Mouse (Mus musculus) midbrain, embryonic 10.5 days (tissue): Measurements from ENCODE around the gene Brpf1. TPM values are rescaled to one million over a fixed set of nuclear protein-coding genes. Genes with fewer than 3 reads are reported as not detected.
"Not testable (repeated sequence)": the region's sequence is repeated elsewhere in the genome, so short reads cannot be mapped to it uniquely, and the experiment has no call there.

Source experiments
- DNase-seq: peaks from one replicate; pipeline ENCODE4 v3.0.0-alpha.2; 2017; ENCODE audit warnings: low spot score
- H3K27ac ChIP-seq: fragments of 300-500 bp; sonication (generic); replicated peaks from 2 replicates; pipeline ENCODE4 v1.5.1; 2016; ENCODE audit warnings: mild to moderate bottlenecking
- H3K27me3 ChIP-seq: fragments of 300-500 bp; sonication (generic); 2 replicates; pipeline ENCODE4 v1.6.1; 2016; ENCODE audit warnings: low read depth, mild to moderate bottlenecking; ENCODE audit not compliant: poor library complexity, severe bottlenecking
- H3K36me3 ChIP-seq: fragments of 300-500 bp; sonication (generic); 2 replicates; pipeline ENCODE4 v1.6.1; 2016; ENCODE audit warnings: mild to moderate bottlenecking, moderate library complexity
- H3K4me1 ChIP-seq: fragments of 300-500 bp; sonication (generic); 2 replicates; pipeline ENCODE4 v1.6.1; 2016
- H3K4me3 ChIP-seq: fragments of 300-500 bp; sonication (generic); 2 replicates; pipeline ENCODE4 v1.5.1; 2016; ENCODE audit warnings: mild to moderate bottlenecking, moderate library complexity
- H3K9me3 ChIP-seq: fragments of 300-500 bp; sonication (generic); replicated peaks from 2 replicates; pipeline ENCODE4 v1.6.1; 2016; ENCODE audit warnings: mild to moderate bottlenecking
- WGBS: fragments of 180-500 bp; shearing (Covaris S2); methylation state at CpG from one replicate; pipeline ENCODE4 v1.1.7; 2016; 5-methylcytosine and 5-hydroxymethylcytosine counted together
- polyA plus RNA-seq: library from polyadenylated mRNA; unstranded; fragments of >200 nt; fragmentation: Nextera tagmentation; extraction: Ambion mirVana; gene quantifications from 2 replicates; pipeline ENCODE4 v1.2.1, GENCODE M21; 2016

The Brpf1 gene
- polyA plus RNA-seq, 1 experiment from 2014 or later, result 22.4 TPM

GRCm38 (mm10) chr6:113326533-113327315 lies 19.8 kb downstream of the Brpf1 start, which contains the start of gene Ogg1:
TSS of gene Ogg1 (plus strand) at chr6:113326972.
- Histone ChIP-seq H3K4me3 (peak within 1 kb of the TSS; percentile 74), H3K27me3 (no peaks in the 10 kb centered on the region), H3K27ac (peak within 1 kb of the TSS; percentile 89), H3K9me3 (no peaks in the 10 kb centered on the region), H3K36me3 (peaks cover 71% of the 10 kb centered on the region), H3K4me1 (peaks cover 24% of the 10 kb centered on the region)
- under 1% methylated on average over 52 of the region's 52 CpGs for WGBS
- peak; percentile 98 for DNase-seq

GRCm38 (mm10) chr6:113329396-113329795 lies 22.5 kb downstream of the Brpf1 start:
- Histone ChIP-seq H3K27ac (no peak overlapping the region), H3K4me1 (peaks cover 24% of the 10 kb centered on the region), H3K9me3 (no peaks in the 10 kb centered on the region), H3K36me3 (peaks cover 70% of the 10 kb centered on the region), H3K27me3 (no peaks in the 10 kb centered on the region), H3K4me3 (no peak overlapping the region)
- DNase-seq, result no peak
- WGBS, result 85% methylated on average over 1 of the region's 1 CpGs

- 76% methylated on average over 2 of the region's 2 CpGs for WGBS
- Histone ChIP-seq H3K36me3 (peaks cover 70% of the 10 kb centered on the region), H3K9me3 (no peaks in the 10 kb centered on the region), H3K27me3 (no peaks in the 10 kb centered on the region), H3K4me3 (no peak overlapping the region), H3K27ac (no peak overlapping the region), H3K4me1 (peaks cover 22% of the 10 kb centered on the region)
- no peak for DNase-seq
Measured at GRCm38 (mm10) chr6:113330547-113330946, 23.6 kb downstream of the Brpf1 start.

GRCm38 (mm10) chr6:113331721-113332120 lies 24.8 kb downstream of the Brpf1 start:
- no peak for DNase-seq
- no peak overlapping the region for H3K27ac ChIP-seq
- 90% methylated on average over 11 of the region's 11 CpGs for WGBS
- no peak overlapping the region for H3K4me3 ChIP-seq
- peaks cover 14% of the 10 kb centered on the region; the same call in 1 of the 2 replicates for H3K4me1 ChIP-seq
- no peaks in the 10 kb centered on the region for H3K27me3 ChIP-seq
- peaks cover 78% of the 10 kb centered on the region for H3K36me3 ChIP-seq
- H3K9me3 ChIP-seq, result no peaks in the 10 kb centered on the region

- H3K36me3 ChIP-seq, result peaks cover 87% of the 10 kb centered on the region
- DNase-seq, H3K27ac ChIP-seq: not testable (repeated sequence)
Measured at GRCm38 (mm10) chr6:113332734-113333133, 25.8 kb downstream of the Brpf1 start.

GRCm38 (mm10) chr6:113333137-113333950 lies 26.4 kb downstream of the Brpf1 start:
- Histone ChIP-seq H3K36me3 (peaks cover 92% of the 10 kb centered on the region), H3K4me3 (no peak overlapping the region), H3K27me3 (no peaks in the 10 kb centered on the region), H3K9me3 (no peaks in the 10 kb centered on the region), H3K4me1 (peaks cover 1% of the 10 kb centered on the region; the same call in 1 of the 2 replicates), H3K27ac (no peak overlapping the region)
- no peak for DNase-seq
- WGBS, result 91% methylated on average over 14 of the region's 14 CpGs

More at GRCm38 (mm10) chr6:113332734-113333133, 25.8 kb downstream of the Brpf1 start:
- H3K4me1 ChIP-seq, H3K27me3 ChIP-seq, H3K9me3 ChIP-seq, H3K4me3 ChIP-seq: not testable (repeated sequence)
- WGBS, result 77% methylated on average over 6 of the region's 6 CpGs

- Histone ChIP-seq H3K4me1 (no peaks in the 10 kb centered on the region), H3K4me3 (no peak overlapping the region), H3K36me3 (peaks cover 91% of the 10 kb centered on the region), H3K27me3 (no peaks in the 10 kb centered on the region), H3K9me3 (no peaks in the 10 kb centered on the region), H3K27ac (no peak overlapping the region)
- DNase-seq, result no peak
- WGBS, result 89% methylated on average over 6 of the region's 6 CpGs
Measured at GRCm38 (mm10) chr6:113334216-113334615, 27.3 kb downstream of the Brpf1 start.

- Histone ChIP-seq H3K4me1 (peaks cover 4% of the 10 kb centered on the region), H3K4me3 (no peak overlapping the region), H3K9me3 (no peaks in the 10 kb centered on the region), H3K27me3 (no peaks in the 10 kb centered on the region), H3K36me3 (peaks cover 78% of the 10 kb centered on the region), H3K27ac (no peak overlapping the region)
- no peak for DNase-seq
- WGBS, result 83% methylated on average over 8 of the region's 8 CpGs
Measured at GRCm38 (mm10) chr6:113336852-113337620, 30.1 kb downstream of the Brpf1 start.

- H3K4me1 ChIP-seq, result peaks cover 27% of the 10 kb centered on the region
- no peaks in the 10 kb centered on the region for H3K27me3 ChIP-seq
- WGBS, result 90% methylated on average over 6 of the region's 6 CpGs
- H3K36me3 ChIP-seq, result peaks cover 33% of the 10 kb centered on the region
- DNase-seq, result no peak
- H3K27ac ChIP-seq, result no peak overlapping the region
- H3K9me3 ChIP-seq, result no peaks in the 10 kb centered on the region
- H3K4me3 ChIP-seq, result no peak overlapping the region
Measured at GRCm38 (mm10) chr6:113341574-113341973, 34.6 kb downstream of the Brpf1 start.

GRCm38 (mm10) chr6:113342297-113342696 lies 35.4 kb downstream of the Brpf1 start:
- H3K9me3 ChIP-seq, result no peaks in the 10 kb centered on the region
- no peak overlapping the region for H3K4me3 ChIP-seq
- H3K4me1 ChIP-seq, result peaks cover 27% of the 10 kb centered on the region
- H3K27me3 ChIP-seq, result no peaks in the 10 kb centered on the region
- DNase-seq, result no peak
- peaks cover 28% of the 10 kb centered on the region for H3K36me3 ChIP-seq
- 56% methylated on average over 4 of the region's 7 CpGs for WGBS
- no peak overlapping the region for H3K27ac ChIP-seq

GRCm38 (mm10) chr6:113343177-113344092 lies 36.5 kb downstream of the Brpf1 start, which contains the start of gene Camk1:
TSS of gene Camk1 (minus strand) at chr6:113343984.
- H3K9me3 ChIP-seq, result no peaks in the 10 kb centered on the region
- peak; percentile 71 for DNase-seq
- peak within 1 kb of the TSS; percentile 65 for H3K4me3 ChIP-seq
- H3K4me1 ChIP-seq, result peaks cover 27% of the 10 kb centered on the region
- H3K27me3 ChIP-seq, result no peaks in the 10 kb centered on the region
- peak within 1 kb of the TSS; percentile 87 for H3K27ac ChIP-seq
- peaks cover 19% of the 10 kb centered on the region for H3K36me3 ChIP-seq
- WGBS, result 16% methylated on average over 32 of the region's 32 CpGs
